Mouse (Mus musculus): ENCODE results near the gene Hmga1.

The Hmga1 gene

DNA sequence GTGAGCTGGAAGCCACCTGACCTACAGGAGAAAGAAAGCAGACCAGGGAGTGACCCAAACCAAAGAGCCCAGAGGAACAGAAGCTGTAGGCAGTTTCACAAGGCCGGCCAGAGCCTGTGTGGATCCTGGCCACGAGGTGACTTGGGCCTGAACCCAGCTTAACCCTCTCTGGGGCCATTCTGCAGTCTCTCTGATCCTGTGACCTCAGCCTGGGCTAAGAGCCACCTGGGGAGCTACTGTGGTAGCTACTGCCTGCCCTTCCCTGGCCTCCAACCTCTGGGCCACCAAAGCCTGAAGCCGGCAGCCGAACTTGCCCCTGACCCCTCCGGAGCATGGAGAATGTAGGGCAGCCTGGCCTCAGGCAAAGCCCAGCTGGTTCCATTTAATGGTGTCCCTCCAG lies 27.5 kb upstream of the Hmga1 start:
- 93% methylated on average over 5 of the region's 5 CpGs for WGBS

DNA sequence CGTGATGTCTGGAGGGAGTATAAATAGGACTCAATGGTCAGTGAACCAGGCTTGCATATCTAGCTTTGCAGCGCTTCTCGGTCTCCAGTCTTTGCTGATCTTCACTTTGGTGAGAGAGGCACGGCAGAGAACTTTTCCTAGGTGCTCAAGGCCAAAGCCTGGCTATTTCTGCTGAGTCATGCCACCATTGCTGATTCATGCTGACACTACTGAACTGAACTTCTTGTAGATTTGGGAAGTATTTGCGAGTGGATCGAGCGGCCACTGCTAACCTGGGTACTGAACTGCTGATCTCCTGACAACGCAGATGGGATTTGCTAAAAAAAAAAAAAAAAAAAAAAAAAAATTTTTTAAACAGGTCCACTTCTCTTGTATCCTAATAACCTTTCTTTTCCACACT lies 24.2 kb upstream of the Hmga1 start:
- WGBS, result 93% methylated on average over 8 of the region's 8 CpGs

DNA sequence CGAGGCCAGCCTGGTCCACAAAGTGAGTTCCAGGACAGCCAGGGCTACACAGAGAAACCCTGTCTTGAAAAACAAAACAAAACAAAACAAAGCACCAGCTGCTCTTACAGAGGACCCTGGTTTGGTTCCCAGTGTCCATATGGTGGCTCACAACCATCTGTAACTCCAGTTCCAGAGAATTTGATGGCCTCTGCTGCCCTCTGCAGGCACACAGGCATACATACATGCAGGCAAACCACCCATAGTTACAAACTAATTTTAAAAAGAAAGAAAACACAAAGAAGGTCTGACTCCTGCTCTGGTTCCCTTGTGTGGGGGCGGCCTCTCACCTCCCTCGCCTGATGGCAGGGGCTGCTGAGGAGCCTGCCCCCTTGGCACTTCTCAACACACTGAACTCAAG lies 22.9 kb upstream of the Hmga1 start:
- 81% methylated on average over 3 of the region's 3 CpGs for WGBS

DNA sequence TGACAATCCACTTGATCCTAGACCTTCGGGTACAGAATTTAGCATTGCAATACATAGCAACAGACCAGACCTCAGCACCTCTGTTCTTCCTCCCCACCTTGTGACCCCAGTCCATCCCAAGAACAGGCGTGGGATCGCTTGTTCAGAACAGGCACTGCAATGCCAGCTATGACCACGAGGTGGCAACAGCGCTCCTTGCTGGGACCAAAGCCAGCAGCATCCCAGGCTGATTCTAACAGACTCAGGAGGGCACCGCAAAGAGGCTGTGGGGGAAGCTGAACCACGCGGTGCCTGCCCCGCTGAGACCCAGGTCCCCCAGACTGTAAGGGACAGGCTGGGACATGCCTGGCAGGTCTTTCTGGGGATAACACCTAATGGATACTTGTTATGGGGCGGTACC lies 21.6 kb upstream of the Hmga1 start:
- 4% methylated on average over 10 of the region's 10 CpGs for WGBS

GRCm38 (mm10) chr17:27541261-27541660 lies 15.0 kb upstream of the Hmga1 start:
- WGBS, result 87% methylated on average over 2 of the region's 2 CpGs

GRCm38 (mm10) chr17:27541984-27542383 lies 14.3 kb upstream of the Hmga1 start:
- 87% methylated on average over 3 of the region's 3 CpGs for WGBS

- WGBS, result 45% methylated on average over 11 of the region's 11 CpGs
Observed at GRCm38 (mm10) chr17:27544551-27544950, 11.7 kb upstream of the Hmga1 start.

DNA sequence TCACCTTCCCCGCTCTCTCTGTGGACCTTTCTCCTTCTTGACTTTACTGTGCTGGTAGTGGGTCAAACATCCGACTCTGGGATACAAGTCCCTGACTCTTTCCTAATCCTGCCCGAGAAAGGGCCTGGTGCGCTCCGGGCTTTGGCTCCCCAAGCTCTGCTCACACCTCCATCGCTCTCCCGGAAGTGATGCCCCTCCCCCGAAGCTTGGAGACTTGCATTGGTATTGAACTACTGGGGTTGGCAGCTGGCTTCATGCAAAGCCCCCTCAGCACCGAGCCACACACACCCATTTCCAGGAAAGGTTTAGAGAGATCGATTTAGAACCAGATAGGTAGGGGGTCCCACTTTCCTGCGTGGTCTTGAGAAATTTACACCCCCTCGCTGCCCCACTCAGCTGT lies 10.3 kb upstream of the Hmga1 start:
- WGBS, result 70% methylated on average over 12 of the region's 12 CpGs

DNA sequence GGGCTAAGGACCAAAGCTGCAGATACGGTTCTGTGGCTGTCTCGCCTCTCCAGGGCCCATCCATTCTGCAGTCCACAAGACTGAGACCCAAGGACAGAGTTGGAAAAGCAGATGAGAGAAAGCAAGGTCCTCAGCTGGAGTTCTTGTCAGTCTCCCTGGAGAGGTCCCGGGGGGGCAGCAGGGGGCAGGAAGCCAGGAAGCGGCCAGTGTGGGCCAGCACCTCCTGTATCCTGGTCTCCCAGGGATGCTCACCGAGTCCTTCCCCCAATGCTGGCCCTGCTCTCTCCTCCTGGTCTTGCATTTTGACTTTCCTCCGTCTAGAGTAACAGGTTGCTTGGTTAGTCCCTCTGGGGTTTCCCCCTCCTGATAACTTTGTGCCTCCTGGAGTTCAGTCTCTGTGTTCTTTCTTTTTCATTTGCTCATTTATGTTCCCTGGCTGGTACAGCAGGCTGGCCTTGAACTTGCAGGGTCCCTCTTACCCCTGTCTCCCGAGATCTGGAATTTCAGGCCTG lies 9.7 kb upstream of the Hmga1 start:
- 84% methylated on average over 7 of the region's 7 CpGs for WGBS

DNA sequence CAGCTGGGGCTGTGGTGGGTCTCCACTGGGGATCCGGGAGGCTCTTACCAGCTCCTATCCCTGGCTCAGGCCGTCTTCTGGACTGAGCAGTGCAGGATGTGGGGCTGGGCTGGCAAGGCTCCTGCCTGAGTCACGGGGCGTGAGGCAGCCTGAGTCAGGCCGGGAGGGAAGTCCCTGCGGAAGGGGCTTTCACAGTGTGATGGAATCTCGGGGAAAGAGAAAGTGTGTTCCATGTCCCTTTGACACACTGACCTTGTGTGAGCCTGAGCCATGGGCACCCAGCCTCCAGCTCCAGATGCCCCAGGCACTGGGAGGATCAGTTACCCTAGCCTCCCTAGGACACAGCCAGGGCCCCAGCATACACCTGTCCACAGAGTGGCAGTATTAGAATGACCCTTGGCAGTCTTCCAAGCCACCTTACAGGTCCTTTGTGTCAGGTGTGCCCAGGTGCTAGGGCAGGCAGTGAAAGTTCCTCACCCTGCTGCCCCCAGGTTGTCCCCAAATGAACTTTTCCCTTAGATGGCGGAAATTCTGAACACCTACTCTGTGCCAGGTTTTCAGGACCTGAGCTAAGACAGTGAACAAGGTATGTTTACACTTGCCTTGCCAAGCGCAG lies 8.9 kb upstream of the Hmga1 start:
- 80% methylated on average over 9 of the region's 9 CpGs for WGBS

GRCm38 (mm10) chr17:27549234-27549633 lies 7.1 kb upstream of the Hmga1 start:
- WGBS, result 72% methylated on average over 8 of the region's 8 CpGs

GRCm38 (mm10) chr17:27551393-27551940 lies 4.8 kb upstream of the Hmga1 start:
- WGBS, result 85% methylated on average over 10 of the region's 10 CpGs

DNA sequence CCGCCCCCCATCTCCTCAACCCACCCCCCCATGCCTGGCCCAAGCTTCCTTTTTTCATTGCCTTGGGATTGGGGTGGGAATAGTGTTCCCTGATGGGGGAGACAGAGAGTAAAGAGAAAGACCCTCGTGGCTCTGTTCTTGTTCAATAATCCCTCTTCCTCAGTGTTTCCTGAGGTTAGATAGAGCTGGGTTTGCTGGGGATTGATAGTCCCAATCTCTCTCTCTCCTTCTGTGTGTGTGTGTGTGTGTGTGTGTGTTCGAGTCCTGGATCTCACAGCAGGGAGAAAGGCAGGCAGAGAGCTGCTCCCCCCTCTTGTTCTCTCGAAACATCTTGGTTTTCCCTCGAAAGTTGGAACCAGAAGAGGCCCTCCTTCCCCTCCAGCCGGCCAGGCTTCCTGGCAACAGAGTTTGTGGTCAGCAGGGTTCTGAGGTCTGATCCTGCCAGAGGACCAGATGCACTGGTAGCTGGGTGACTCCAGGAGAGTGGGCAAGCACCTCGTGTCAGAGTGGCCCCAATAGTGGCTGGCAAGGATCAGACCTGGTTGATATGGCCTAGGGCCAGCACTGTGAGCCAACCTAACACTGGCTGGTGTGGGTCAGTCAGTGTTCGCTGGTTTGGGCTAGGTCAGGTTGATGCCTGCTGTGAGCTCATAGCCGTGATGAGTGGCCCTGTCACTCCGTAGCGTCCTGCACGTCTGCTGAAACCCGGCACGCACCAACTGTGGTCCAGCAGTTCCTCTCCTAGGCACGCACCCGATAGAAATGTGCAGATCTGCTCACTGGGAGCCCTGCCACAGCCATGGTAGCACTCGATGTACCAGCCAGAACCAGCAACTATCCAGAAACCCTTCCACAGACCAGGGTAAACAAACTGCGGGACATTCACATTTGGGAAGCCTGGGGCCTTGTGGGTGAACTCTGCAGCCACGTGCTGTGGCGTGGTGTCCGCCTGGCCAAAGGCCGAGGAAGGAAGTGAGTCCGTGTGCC lies 3.8 kb upstream of the Hmga1 start:
- 70% methylated on average over 23 of the region's 23 CpGs for WGBS

GRCm38 (mm10) chr17:27554062-27554960 lies 2.0 kb upstream of the Hmga1 start:
- WGBS, result 83% methylated on average over 20 of the region's 20 CpGs

DNA sequence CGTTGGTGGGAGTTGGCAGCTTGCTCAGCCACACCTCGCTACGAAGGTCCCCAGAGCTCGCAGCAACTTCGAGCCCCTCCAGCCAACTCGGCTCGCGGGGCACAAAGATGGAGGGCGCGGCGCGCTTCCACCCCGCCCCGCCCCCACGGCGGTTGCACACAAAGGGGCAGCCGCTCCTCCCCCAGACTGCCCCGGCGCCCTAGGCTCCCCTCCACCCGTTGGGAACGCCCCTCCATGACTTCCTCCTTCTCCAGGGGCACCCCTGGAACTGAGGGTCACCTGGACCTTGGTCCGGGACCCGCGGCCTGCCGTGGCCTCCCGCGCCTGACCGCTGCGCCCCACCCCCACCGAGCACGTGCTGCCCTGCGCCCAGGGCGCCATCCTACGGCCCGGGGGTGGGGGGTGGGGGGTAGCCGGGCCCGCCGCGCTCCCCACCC lies 1.2 kb upstream of the Hmga1 start:
- 12% methylated on average over 38 of the region's 39 CpGs for WGBS

- WGBS, result under 1% methylated on average over 55 of the region's 55 CpGs
Observed at GRCm38 (mm10) chr17:27555512-27556172, 655 bp upstream of the Hmga1 start.

GRCm38 (mm10) chr17:27557181-27557926 lies 1.1 kb downstream of the Hmga1 start:
- 2% methylated on average over 73 of the region's 75 CpGs for WGBS

DNA sequence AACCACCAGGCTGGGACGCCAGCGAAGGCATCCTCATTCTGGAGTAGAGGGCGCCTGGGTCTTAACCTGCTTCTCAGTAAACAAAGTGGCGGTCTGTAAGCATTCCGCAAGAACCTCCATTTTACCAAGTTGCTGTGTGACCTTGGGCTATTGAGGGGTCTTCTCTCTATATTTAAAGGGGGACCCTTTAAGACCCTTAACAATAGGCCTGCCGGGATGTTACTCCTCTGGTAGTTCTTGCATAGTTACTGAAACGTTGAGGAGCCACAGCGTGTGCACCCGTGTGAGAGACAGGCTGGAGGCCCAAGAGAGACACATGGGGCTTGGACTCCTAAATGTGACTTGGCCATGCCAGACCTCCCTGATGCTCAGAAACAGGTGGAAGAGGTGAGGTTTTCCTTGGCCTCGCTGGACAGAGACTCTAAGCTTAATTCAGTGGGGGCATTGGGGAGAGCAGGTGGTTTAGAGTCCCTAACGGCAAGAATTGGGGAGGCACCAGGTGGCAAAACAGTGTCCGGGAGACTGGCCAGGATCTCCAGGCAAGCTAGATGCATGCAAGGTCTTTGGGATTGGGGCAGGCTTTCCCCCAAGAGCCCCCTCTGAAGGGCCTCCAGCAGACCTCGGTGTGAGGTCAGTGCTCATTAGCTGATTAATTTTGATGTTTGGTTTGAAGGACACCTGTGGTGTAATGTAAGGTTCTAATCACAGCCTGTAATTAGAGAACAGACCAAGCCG lies 1.8 kb downstream of the Hmga1 start:
- WGBS, result 30% methylated on average over 14 of the region's 14 CpGs

- WGBS, result 50% methylated on average over 5 of the region's 5 CpGs
Observed at GRCm38 (mm10) chr17:27558845-27559244, 2.5 kb downstream of the Hmga1 start.
